Comparison of ENCODE assay signal across 13 mouse cellular contexts in genomic region chr11:88587710-88588109, GRCm38 (mm10).
DNase-seq lines count a peak whose midpoint lies in the region; ATAC-seq lines count a peak whose summit lies in the region.
"Had no signal": no experiment of that assay in that cellular context is flagged by ENCODE, and none has a peak within 500 bp of the region (broad histone marks: within the 10 kb centered on the region; RNA-seq: fewer than 3 reads in every experiment).

No protein-coding gene starts in this region.

- peaks cover 8% of the 10 kb centered on the region for H3K36me3 ChIP-seq in hindbrain, embryonic 12.5 days
- H3K36me3 ChIP-seq in midbrain, embryonic 10.5 days = peaks cover 37% of the 10 kb centered on the region

- peak; percentile 47 for DNase-seq in retina, postnatal 1 day
- DNase-seq in retina, embryonic 14.5 days (ENCODE audit: low spot score) = no peak
- DNase-seq in midbrain, embryonic 10.5 days (ENCODE audit: low spot score) = no peak
- no peak for DNase-seq in T-cell, adult 2 months (ENCODE audit: low spot score)
- no peak for DNase-seq in spleen, postnatal 14 days (ENCODE audit: low spot score in 2 of 2)
- DNase-seq: adrenal gland, postnatal 14 days; cerebellum, adult 11 months; gastrocnemius, postnatal 25 days; liver, embryonic 13.5 days; lung, postnatal 36 days; thymus, adult 2 months had no signal

- H3K4me3 ChIP-seq in hindbrain, embryonic 12.5 days = no peak overlapping the region
- H3K4me3 ChIP-seq in midbrain, embryonic 10.5 days = 0 out of 2 replicates have a peak overlapping the region, but pooled peaks have one; percentile 2
- H3K4me3 ChIP-seq: liver, embryonic 13.5 days had no signal

- no peak overlapping the region for H3K4me2 ChIP-seq in hindbrain, embryonic 12.5 days (replicated peaks)
- H3K4me2 ChIP-seq: liver, embryonic 13.5 days had no signal

- no peak for ATAC-seq in hindbrain, embryonic 12.5 days (ENCODE audit: low FRiP score)
- ATAC-seq in granulocyte monocyte progenitor cell, adult 5-6 weeks (replicated peaks; ENCODE audit: poor library complexity, severe bottlenecking) = no peak

- H3K9me3 ChIP-seq in hindbrain, embryonic 12.5 days (replicated peaks) = no peaks in the 10 kb centered on the region
- no peaks in the 10 kb centered on the region for H3K9me3 ChIP-seq in midbrain, embryonic 10.5 days (replicated peaks)
- H3K9me3 ChIP-seq: liver, embryonic 13.5 days had no signal

- peak overlapping the region; percentile 93 for H3K27ac ChIP-seq in hindbrain, embryonic 12.5 days
- peak overlapping the region; percentile 94 for H3K27ac ChIP-seq in midbrain, embryonic 10.5 days (replicated peaks)
- H3K27ac ChIP-seq: liver, embryonic 13.5 days had no signal

- 47% methylated on average over 5 of the region's 5 CpGs for WGBS in hindbrain, embryonic 12.5 days
- WGBS in midbrain, embryonic 10.5 days = 55% methylated on average over 5 of the region's 5 CpGs

- peaks cover 90% of the 10 kb centered on the region for H3K4me1 ChIP-seq in hindbrain, embryonic 12.5 days
- H3K4me1 ChIP-seq in midbrain, embryonic 10.5 days = peaks cover 93% of the 10 kb centered on the region

- H3K27me3 ChIP-seq in hindbrain, embryonic 12.5 days = no peaks in the 10 kb centered on the region
- no peaks in the 10 kb centered on the region for H3K27me3 ChIP-seq in midbrain, embryonic 10.5 days (ENCODE audit: low read depth, poor library complexity, severe bottlenecking)
- H3K27me3 ChIP-seq: liver, embryonic 13.5 days had no signal

- peak overlapping the region; percentile 14; the same call in 1 of the 2 replicates for H3K9ac ChIP-seq in hindbrain, embryonic 12.5 days
- H3K9ac ChIP-seq: liver, embryonic 13.5 days had no signal
